Mouse (Mus musculus) liver, embryonic 18 days (tissue): Measurements from ENCODE around the gene Rad51b. TPM values are rescaled to one million over a fixed set of nuclear protein-coding genes. Genes with fewer than 3 reads are reported as not detected.

ENCODE experiments used
- polyA plus RNA-seq: library from polyadenylated mRNA; depleted of rRNA; stranded (reverse); fragments of >200 nt; gene quantifications from 2 replicates; pipeline ENCODE4 v1.2.3, GENCODE M21; 2012; rRNA removed

Gene Rad51b
- 1.7 and 1.8 TPM in 2 replicates for polyA plus RNA-seq

GRCm38 (mm10) chr12:79297121-79297576 is at the start of gene Rad51b:
Gene Rad51b (plus strand): TSS chr12:79297282.

GRCm38 (mm10) chr12:79296126-79296816 is 811 bp upstream of the Rad51b start, which contains the start of gene Zfyve26:
Gene Zfyve26 (minus strand): TSS chr12:79296304.

Other genes with a start within 250 kb of the Rad51b start
- gene Pigh, start 207.6 kb upstream of the Rad51b start, polyA plus RNA-seq: 4.2 and 4.7 TPM in 2 replicates
- gene Arg2, start 166.5 kb upstream of the Rad51b start, polyA plus RNA-seq: 0.71 TPM in 2 replicates
- 16.5 TPM in 2 replicates for gene Vti1b, start 124.6 kb upstream of the Rad51b start, polyA plus RNA-seq
- 45.8 and 51.7 TPM in 2 replicates for gene Rdh11, start 105.0 kb upstream of the Rad51b start, polyA plus RNA-seq
- 2.3 and 3.1 TPM in 2 replicates for gene Rdh12, start 88.4 kb upstream of the Rad51b start, polyA plus RNA-seq
- gene Zfyve26, start 978 bp upstream of the Rad51b start, polyA plus RNA-seq: 15.7 and 17.2 TPM in 2 replicates